Mouse (Mus musculus): ENCODE data around the gene Upp2. TPM values are rescaled to one million over a fixed set of nuclear protein-coding genes. Genes with fewer than 3 reads are reported as not detected.

Upp2 gene
- polyA plus RNA-seq, 1 experiment from 2014 or later = 9.0 TPM

DNA sequence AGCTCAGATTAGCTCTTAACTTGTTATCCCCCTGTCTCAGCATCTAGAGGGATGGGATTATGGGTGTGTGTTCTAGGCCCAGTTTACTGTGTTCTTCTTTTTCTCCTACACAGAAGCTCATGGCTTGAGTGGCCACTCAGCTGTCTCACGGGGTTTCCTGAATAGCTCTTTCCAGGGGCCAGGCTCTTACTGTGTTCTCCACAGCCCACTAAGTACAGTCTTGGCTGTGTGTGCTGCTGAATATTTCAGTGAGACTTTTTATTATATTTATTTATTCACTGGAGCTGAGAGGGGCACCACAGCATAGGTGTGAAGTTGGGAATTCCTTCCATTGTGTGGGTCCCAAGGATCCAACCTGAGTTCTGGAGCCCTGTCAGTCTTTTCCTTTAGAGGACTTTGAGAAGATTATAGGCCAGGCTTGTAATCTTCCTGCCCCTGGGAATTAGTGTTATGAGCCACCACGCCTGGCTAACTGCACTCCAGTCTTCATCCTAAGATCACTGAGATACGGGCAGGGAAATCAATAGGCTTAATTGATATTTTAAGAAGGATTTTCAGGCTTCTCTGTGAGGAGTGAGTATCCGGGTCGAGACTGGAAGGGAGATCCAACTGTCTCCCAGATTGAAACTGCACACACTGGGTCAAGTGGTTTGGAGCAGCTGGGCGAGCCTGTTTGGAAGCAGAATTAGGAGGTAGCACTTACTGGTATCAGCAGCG is 96.5 kb downstream of the Upp2 start:
- H3K9me3 ChIP-seq (ENCODE audit: control insufficient read depth, low read length) = no peaks in the 10 kb centered on the region
- H3K4me2 ChIP-seq (ENCODE audit: low read length) = no peak overlapping the region
- no peak overlapping the region for H3K9ac ChIP-seq (ENCODE audit: low read length)
- no peaks in the 10 kb centered on the region for H3K27me3 ChIP-seq (replicated peaks; ENCODE audit: control insufficient read depth, insufficient read depth, low read length)
- 81% methylated on average over 7 of the region's 7 CpGs for WGBS
- no peak overlapping the region for H3K4me3 ChIP-seq (ENCODE audit: low read depth, low read length)
- H3K4me1 ChIP-seq (replicated peaks; ENCODE audit: control insufficient read depth, insufficient read depth, low read length) = no peaks in the 10 kb centered on the region
- ATAC-seq (replicated peaks; ENCODE audit: low FRiP score, low TSS enrichment, low read depth) = no peak
- peak; percentile 43 for DNase-seq (ENCODE audit: low spot score)
- H3K36me3 ChIP-seq (ENCODE audit: control insufficient read depth, insufficient read depth, low read length) = no peaks in the 10 kb centered on the region
- H3K27ac ChIP-seq (ENCODE audit: low read depth) = no peak overlapping the region

GRCm38 (mm10) chr2:58665081-58665814 is 98.2 kb downstream of the Upp2 start:
- DNase-seq (ENCODE audit: low spot score) (peak; percentile 83), ATAC-seq (replicated peaks; ENCODE audit: low FRiP score, low TSS enrichment, low read depth) (no peak)
- Histone ChIP-seq H3K27ac (ENCODE audit: low read depth) (no peak overlapping the region), H3K4me1 (replicated peaks; ENCODE audit: control insufficient read depth, insufficient read depth, low read length) (no peaks in the 10 kb centered on the region), H3K4me3 (ENCODE audit: low read depth, low read length) (no peak overlapping the region), H3K9ac (ENCODE audit: low read length) (no peak overlapping the region), H3K36me3 (ENCODE audit: control insufficient read depth, insufficient read depth, low read length) (no peaks in the 10 kb centered on the region), H3K27me3 (replicated peaks; ENCODE audit: control insufficient read depth, insufficient read depth, low read length) (no peaks in the 10 kb centered on the region), H3K9me3 (ENCODE audit: control insufficient read depth, low read length) (no peaks in the 10 kb centered on the region), H3K4me2 (ENCODE audit: low read length) (no peak overlapping the region)
- WGBS = 87% methylated on average over 12 of the region's 12 CpGs

GRCm38 (mm10) chr2:58667298-58667697 is 100.2 kb downstream of the Upp2 start:
- WGBS = 77% methylated on average over 3 of the region's 3 CpGs
- no peaks in the 10 kb centered on the region for H3K27me3 ChIP-seq (replicated peaks; ENCODE audit: control insufficient read depth, insufficient read depth, low read length)
- H3K4me2 ChIP-seq (ENCODE audit: low read length) = no peak overlapping the region
- no peak for ATAC-seq (replicated peaks; ENCODE audit: low FRiP score, low TSS enrichment, low read depth)
- no peak overlapping the region for H3K4me3 ChIP-seq (ENCODE audit: low read depth, low read length)
- no peaks in the 10 kb centered on the region for H3K36me3 ChIP-seq (ENCODE audit: control insufficient read depth, insufficient read depth, low read length)
- no peak overlapping the region for H3K27ac ChIP-seq (ENCODE audit: low read depth)
- H3K9ac ChIP-seq (ENCODE audit: low read length) = no peak overlapping the region
- no peaks in the 10 kb centered on the region for H3K4me1 ChIP-seq (replicated peaks; ENCODE audit: control insufficient read depth, insufficient read depth, low read length)
- H3K9me3 ChIP-seq (ENCODE audit: control insufficient read depth, low read length) = peaks cover 5% of the 10 kb centered on the region; the same call in 1 of the 2 replicates
- peak; percentile 50 for DNase-seq (ENCODE audit: low spot score)

DNA sequence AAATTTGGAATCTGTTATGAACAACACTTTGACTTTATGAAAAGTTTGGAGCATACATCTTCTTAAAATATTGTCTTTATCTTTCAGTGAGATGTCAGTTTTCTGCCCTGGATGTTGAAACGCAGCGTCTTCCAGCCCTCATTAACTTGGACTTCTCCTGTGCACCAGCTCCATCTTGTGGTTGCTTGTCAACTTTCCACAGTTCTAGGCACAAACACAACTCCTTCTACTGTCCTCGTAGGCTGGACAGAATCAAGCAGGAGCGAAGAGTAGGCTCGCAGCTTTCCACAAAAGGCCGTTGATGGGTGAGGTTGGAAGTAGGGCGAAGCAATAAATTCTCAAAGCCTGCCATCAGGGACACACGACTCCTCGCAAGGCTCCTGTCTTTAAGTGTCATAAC is 100.9 kb downstream of the Upp2 start:
- Histone ChIP-seq H3K27me3 (replicated peaks; ENCODE audit: control insufficient read depth, insufficient read depth, low read length) (no peaks in the 10 kb centered on the region), H3K4me3 (ENCODE audit: low read depth, low read length) (no peak overlapping the region), H3K36me3 (ENCODE audit: control insufficient read depth, insufficient read depth, low read length) (no peaks in the 10 kb centered on the region), H3K9me3 (ENCODE audit: control insufficient read depth, low read length) (peaks cover 5% of the 10 kb centered on the region; the same call in 1 of the 2 replicates), H3K9ac (ENCODE audit: low read length) (no peak overlapping the region), H3K27ac (ENCODE audit: low read depth) (no peak overlapping the region), H3K4me1 (replicated peaks; ENCODE audit: control insufficient read depth, insufficient read depth, low read length) (no peaks in the 10 kb centered on the region), H3K4me2 (ENCODE audit: low read length) (no peak overlapping the region)
- DNase-seq (ENCODE audit: low spot score) (peak; percentile 74), ATAC-seq (replicated peaks; ENCODE audit: low FRiP score, low TSS enrichment, low read depth) (no peak)
- 41% methylated on average over 9 of the region's 9 CpGs for WGBS

GRCm38 (mm10) chr2:58669114-58669513 is 102.0 kb downstream of the Upp2 start:
- peak; percentile 24 for DNase-seq (ENCODE audit: low spot score)
- WGBS = 74% methylated on average over 3 of the region's 3 CpGs
- no peaks in the 10 kb centered on the region for H3K4me1 ChIP-seq (replicated peaks; ENCODE audit: control insufficient read depth, insufficient read depth, low read length)

DNA sequence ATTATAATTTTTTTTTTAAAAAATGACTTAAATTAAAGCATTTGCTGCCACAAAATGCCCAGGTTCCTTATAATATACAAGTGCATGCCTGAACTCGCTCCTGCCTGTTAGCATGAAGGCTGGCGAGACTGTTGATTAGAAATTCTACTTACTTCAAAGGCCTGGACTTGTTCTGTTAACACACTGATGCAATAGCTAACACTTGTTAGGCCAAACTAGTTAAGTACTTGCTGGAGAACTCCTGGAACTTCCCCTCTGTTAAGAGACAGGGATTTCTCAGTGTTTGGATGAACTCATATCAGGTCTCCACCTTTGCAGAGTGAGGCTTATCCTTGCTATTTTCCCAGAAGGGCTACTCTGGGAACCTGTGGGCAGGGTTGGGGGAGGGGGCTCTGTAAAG is 105.4 kb downstream of the Upp2 start:
- no peak overlapping the region for H3K4me2 ChIP-seq (ENCODE audit: low read length)
- no peak overlapping the region for H3K4me3 ChIP-seq (ENCODE audit: low read depth, low read length)
- no peaks in the 10 kb centered on the region for H3K27me3 ChIP-seq (replicated peaks; ENCODE audit: control insufficient read depth, insufficient read depth, low read length)
- H3K4me1 ChIP-seq (replicated peaks; ENCODE audit: control insufficient read depth, insufficient read depth, low read length) = no peaks in the 10 kb centered on the region
- no peak overlapping the region for H3K27ac ChIP-seq (ENCODE audit: low read depth)
- H3K36me3 ChIP-seq (ENCODE audit: control insufficient read depth, insufficient read depth, low read length) = no peaks in the 10 kb centered on the region
- no peak overlapping the region for H3K9ac ChIP-seq (ENCODE audit: low read length)
- peak; percentile 16 for DNase-seq (ENCODE audit: low spot score)
- ATAC-seq (replicated peaks; ENCODE audit: low FRiP score, low TSS enrichment, low read depth) = no peak
- 94% methylated on average over 2 of the region's 2 CpGs for WGBS
- peaks cover 10% of the 10 kb centered on the region for H3K9me3 ChIP-seq (ENCODE audit: control insufficient read depth, low read length)

More at GRCm38 (mm10) chr2:58669114-58669513, 102.0 kb downstream of the Upp2 start:
- H3K27me3 ChIP-seq (replicated peaks; ENCODE audit: control insufficient read depth, insufficient read depth, low read length) = no peaks in the 10 kb centered on the region
- H3K4me3 ChIP-seq (ENCODE audit: low read depth, low read length) = no peak overlapping the region
- no peak overlapping the region for H3K9ac ChIP-seq (ENCODE audit: low read length)
- H3K36me3 ChIP-seq (ENCODE audit: control insufficient read depth, insufficient read depth, low read length) = no peaks in the 10 kb centered on the region
- H3K9me3 ChIP-seq (ENCODE audit: control insufficient read depth, low read length) = peaks cover 10% of the 10 kb centered on the region
- H3K27ac ChIP-seq (ENCODE audit: low read depth) = no peak overlapping the region
- ATAC-seq (replicated peaks; ENCODE audit: low FRiP score, low TSS enrichment, low read depth) = no peak
- no peak overlapping the region for H3K4me2 ChIP-seq (ENCODE audit: low read length)

DNA sequence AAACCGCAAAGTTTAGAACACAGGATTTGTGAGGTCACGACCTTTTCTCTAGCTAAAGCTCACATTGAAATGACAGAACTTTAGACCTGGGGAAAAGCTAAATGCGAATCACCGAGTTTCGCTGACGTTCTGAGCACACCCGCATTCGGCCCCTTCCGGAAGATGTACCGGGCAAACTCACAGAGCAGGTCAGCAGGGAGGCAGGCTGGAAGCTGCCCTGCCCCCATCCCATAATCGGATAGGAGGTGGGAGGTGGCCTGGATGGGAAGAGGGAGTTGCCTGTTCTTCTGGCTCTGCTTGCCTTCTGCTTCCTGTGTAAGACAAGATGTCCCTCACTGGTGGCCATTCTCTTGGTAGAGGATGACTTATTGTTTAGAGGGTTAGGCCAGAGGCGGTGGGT is 112.9 kb downstream of the Upp2 start:
- no peak overlapping the region for H3K4me2 ChIP-seq (ENCODE audit: low read length)
- H3K4me3 ChIP-seq (ENCODE audit: low read depth, low read length) = no peak overlapping the region
- H3K9me3 ChIP-seq (ENCODE audit: control insufficient read depth, low read length) = no peaks in the 10 kb centered on the region
- peak; percentile 47 for DNase-seq (ENCODE audit: low spot score)
- ATAC-seq (replicated peaks; ENCODE audit: low FRiP score, low TSS enrichment, low read depth) = no peak
- H3K27ac ChIP-seq (ENCODE audit: low read depth) = no peak overlapping the region
- WGBS = 81% methylated on average over 12 of the region's 12 CpGs
- no peaks in the 10 kb centered on the region for H3K27me3 ChIP-seq (replicated peaks; ENCODE audit: control insufficient read depth, insufficient read depth, low read length)
- H3K4me1 ChIP-seq (replicated peaks; ENCODE audit: control insufficient read depth, insufficient read depth, low read length) = no peaks in the 10 kb centered on the region
- no peak overlapping the region for H3K9ac ChIP-seq (ENCODE audit: low read length)
- no peaks in the 10 kb centered on the region for H3K36me3 ChIP-seq (ENCODE audit: control insufficient read depth, insufficient read depth, low read length)

DNA sequence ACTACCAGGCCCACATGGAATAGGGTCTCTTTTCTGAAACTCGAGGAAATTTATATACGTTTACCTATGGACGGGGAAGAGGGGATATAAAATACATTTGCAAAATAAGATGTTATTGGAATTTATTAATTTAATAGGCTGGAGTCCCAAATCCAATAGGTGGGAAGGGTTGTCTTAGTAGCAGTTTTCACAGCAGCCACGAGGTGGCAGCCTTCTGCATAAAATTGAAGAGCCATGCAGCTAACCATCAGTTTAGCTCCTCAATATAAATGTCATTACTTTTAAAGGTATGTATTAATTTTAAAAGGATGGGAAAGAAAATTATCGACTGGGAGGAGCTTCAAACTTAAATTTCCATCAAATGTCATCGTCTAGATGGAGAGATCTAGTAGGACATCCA is 113.7 kb downstream of the Upp2 start:
- Histone ChIP-seq H3K4me3 (ENCODE audit: low read depth, low read length) (no peak overlapping the region), H3K4me2 (ENCODE audit: low read length) (no peak overlapping the region), H3K4me1 (replicated peaks; ENCODE audit: control insufficient read depth, insufficient read depth, low read length) (no peaks in the 10 kb centered on the region), H3K36me3 (ENCODE audit: control insufficient read depth, insufficient read depth, low read length) (no peaks in the 10 kb centered on the region), H3K27ac (ENCODE audit: low read depth) (no peak overlapping the region), H3K9me3 (ENCODE audit: control insufficient read depth, low read length) (no peaks in the 10 kb centered on the region), H3K27me3 (replicated peaks; ENCODE audit: control insufficient read depth, insufficient read depth, low read length) (no peaks in the 10 kb centered on the region), H3K9ac (ENCODE audit: low read length) (no peak overlapping the region)
- DNase-seq (ENCODE audit: low spot score) (peak; percentile 78), ATAC-seq (replicated peaks; ENCODE audit: low FRiP score, low TSS enrichment, low read depth) (no peak)
- 39% methylated on average over 6 of the region's 6 CpGs for WGBS
